Mouse (Mus musculus) right cerebral cortex, postnatal 10 days (tissue): ENCODE measurements at regions not wholly inside any gene's neighbourhood (a gene's known extent, or its start where the extent isn't known, plus 50 kb on each side); places are given as distances from the start of the nearest gene placed in this dataset.

ENCODE experiments used
- DNase-seq, 2 experiments: peaks; one replicate each; pipeline ENCODE4 v3.0.0; 2021; ENCODE audit warnings: low spot score in 2 of 2

GRCm38 (mm10) chr1:73799246-73799645 is 325.0 kb downstream of the Tns1 start:
- peak in 1 of 2 experiments; percentile 23 for DNase-seq

- DNase-seq: no peak
These were observed 326.4 kb downstream of the Tns1 start for GRCm38 (mm10) chr1:73797858-73798257.

- no peak for DNase-seq
These were observed 326.8 kb downstream of the Tns1 start for GRCm38 (mm10) chr1:73797413-73797812.

GRCm38 (mm10) chr1:73793871-73794270 is 330.4 kb downstream of the Tns1 start:
- no peak for DNase-seq

- DNase-seq: no peak
These were observed 331.0 kb downstream of the Tns1 start for GRCm38 (mm10) chr1:73793256-73793655.

GRCm38 (mm10) chr1:73792311-73792710 is 331.9 kb downstream of the Tns1 start:
- no peak for DNase-seq

- no peak for DNase-seq
These were observed 336.6 kb downstream of the Tns1 start for GRCm38 (mm10) chr1:73787666-73788065.

- DNase-seq: no peak
These were observed 337.0 kb downstream of the Tns1 start for GRCm38 (mm10) chr1:73787224-73787623.

GRCm38 (mm10) chr1:73783303-73783702 is 340.9 kb downstream of the Tns1 start:
- DNase-seq: no peak

GRCm38 (mm10) chr1:73782871-73783270 is 341.4 kb downstream of the Tns1 start:
- no peak for DNase-seq

GRCm38 (mm10) chr1:73771773-73772172 is 352.5 kb downstream of the Tns1 start:
- no peak for DNase-seq

- peak; percentile 24 to 37 for DNase-seq
These were observed 353.6 kb downstream of the Tns1 start for GRCm38 (mm10) chr1:73770631-73771030.

- DNase-seq: no peak
These were observed 359.5 kb downstream of the Tns1 start for GRCm38 (mm10) chr1:73764611-73765333.

- no peak for DNase-seq
These were observed 365.9 kb downstream of the Tns1 start for GRCm38 (mm10) chr1:73758110-73759061.

- no peak for DNase-seq
These were observed 368.5 kb downstream of the Tns1 start for GRCm38 (mm10) chr1:73755791-73756190.

GRCm38 (mm10) chr1:73754928-73755327 is 369.3 kb downstream of the Tns1 start:
- DNase-seq: no peak

GRCm38 (mm10) chr1:73753157-73753556 is 371.1 kb downstream of the Tns1 start:
- DNase-seq: no peak

GRCm38 (mm10) chr1:73748702-73749101 is 375.5 kb downstream of the Tns1 start:
- DNase-seq: no peak

GRCm38 (mm10) chr1:73744555-73745234 is 379.6 kb downstream of the Tns1 start:
- no peak for DNase-seq

- no peak for DNase-seq
These were observed 380.3 kb downstream of the Tns1 start for GRCm38 (mm10) chr1:73743737-73744554.

- DNase-seq: no peak
These were observed 387.2 kb downstream of the Tns1 start for GRCm38 (mm10) chr1:73737083-73737482.
